Mouse (Mus musculus): ENCODE results near the gene Stat6.

Gene Stat6

DNA sequence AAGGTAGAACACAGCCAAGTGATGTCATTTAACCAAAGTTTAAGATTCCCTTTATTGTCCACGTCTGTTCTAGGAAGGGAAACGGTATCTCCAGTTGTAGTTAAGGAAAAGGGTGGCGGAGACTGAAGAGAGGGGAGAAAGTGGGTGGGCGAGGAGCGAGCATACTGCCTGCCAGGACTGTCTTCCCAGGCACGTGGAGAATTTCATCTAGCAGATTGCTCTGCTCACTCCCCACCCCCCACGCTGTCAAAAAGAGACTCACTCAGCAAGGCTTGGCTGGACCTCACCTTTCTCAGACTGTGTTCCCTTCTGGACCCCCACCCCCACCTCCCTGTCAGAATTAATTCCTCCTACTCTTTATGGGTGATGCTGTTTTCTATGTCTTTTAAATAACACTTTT, 26.4 kb downstream of the Stat6 start:
- in situ Hi-C loops (cut with MboI; ENCODE audit: low sequenced_read_pairs), result no loop called here

DNA sequence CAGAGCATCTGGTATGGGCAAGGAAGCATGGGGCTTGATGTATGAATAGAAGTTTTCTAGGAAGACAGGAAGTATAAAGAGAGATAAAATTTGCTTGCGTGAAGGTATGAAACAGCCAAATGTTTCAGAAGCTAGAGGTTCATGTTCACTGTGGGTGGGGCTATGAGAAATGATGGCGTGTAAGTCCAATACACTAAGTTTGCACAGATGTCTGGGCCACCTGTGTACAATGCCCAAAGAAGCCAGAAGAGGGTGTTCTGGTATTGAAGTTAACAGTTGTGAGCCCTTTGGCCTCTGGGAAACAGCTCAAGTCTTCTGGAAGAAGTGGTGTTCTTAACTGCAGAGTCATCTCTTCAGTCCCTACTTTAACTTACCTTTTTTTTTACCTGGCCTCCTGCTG, 27.4 kb downstream of the Stat6 start:
- in situ Hi-C loops (cut with MboI; ENCODE audit: low sequenced_read_pairs), result no loop called here

DNA sequence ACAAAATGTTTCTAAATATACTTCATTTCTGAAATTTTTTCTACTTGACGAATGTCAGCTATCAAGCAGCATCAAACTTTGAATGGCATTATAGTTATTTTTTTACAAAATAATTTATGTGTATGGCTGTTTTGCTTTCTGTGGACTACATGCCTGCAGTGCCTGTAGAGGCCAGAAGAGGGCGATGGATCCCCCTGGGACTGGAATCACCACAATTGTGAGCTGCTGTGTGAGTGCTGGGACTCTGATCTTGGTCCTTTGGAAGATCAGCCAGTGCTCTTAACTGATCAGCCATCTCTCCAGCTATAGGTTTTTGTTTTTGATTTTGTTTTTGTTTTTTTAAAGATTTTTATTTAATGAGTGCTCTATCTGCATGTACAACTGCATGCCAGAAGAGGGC, 28.5 kb downstream of the Stat6 start:
- in situ Hi-C loops (cut with MboI; ENCODE audit: low sequenced_read_pairs), result no loop called here

DNA sequence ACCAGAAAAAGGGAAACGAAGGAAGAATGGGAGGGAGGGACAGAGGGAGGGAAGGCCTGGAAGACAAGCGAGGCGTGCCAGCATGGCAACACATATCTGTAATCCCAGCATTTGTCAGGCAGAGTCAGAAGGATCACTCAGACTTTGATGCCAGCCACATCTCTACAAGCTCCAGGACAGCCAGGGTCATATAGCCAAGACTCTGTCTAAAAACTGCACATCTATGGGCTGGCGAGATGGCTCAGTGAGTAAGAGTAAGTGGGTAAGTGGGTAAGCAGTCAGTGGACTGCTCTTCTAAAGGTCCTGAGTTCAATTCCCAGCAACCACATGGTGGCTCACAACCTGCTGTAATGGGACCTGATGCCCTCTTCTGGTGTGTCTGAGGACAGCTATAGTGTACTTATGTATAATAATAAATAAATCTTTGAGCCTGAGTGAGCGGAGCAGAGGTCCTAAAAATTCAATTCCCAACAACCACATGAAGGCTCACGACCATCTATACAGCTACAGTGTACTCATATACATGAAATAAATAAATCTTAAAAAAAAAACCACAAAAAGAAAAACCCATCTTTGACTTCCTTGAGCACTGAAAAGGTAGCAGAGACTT, 31.4 kb downstream of the Stat6 start:
- in situ Hi-C loops (cut with MboI; ENCODE audit: low sequenced_read_pairs), result no loop called here

DNA sequence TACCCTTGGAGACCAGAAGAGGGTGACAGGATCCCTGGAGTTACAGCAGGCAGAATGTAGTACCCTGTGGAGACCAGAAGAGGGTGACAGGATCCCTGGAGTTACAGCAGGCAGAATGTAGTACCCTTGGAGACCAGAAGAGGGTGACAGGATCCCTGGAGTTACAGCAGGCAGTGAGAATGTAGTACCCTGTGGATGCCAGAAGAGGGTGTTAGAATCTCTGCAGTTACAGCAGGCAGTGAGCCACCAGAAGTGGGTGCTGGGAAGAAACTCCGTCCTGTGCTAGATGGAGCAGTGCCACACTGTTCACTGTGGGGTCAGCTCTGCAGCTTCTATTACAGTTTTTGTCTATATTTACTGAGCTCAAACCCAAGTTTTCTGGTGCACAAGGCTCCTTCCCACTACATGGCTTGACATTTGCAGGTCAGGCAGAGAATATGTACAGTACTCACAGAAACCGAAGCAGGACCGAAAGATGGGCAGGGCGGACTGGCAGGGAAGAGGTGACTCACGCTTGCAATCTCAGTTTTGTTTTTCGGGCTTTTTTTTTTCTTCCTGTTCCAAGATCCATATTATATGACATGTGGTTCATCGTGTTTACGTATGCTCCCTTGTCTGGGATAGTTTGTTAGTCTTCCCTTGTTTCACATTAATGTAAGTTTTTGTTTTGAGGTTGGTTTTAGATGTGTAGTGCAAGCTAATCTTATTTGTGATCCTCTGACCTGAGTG, 32.2 kb downstream of the Stat6 start:
- in situ Hi-C loops (cut with MboI; ENCODE audit: low sequenced_read_pairs), result no loop called here

DNA sequence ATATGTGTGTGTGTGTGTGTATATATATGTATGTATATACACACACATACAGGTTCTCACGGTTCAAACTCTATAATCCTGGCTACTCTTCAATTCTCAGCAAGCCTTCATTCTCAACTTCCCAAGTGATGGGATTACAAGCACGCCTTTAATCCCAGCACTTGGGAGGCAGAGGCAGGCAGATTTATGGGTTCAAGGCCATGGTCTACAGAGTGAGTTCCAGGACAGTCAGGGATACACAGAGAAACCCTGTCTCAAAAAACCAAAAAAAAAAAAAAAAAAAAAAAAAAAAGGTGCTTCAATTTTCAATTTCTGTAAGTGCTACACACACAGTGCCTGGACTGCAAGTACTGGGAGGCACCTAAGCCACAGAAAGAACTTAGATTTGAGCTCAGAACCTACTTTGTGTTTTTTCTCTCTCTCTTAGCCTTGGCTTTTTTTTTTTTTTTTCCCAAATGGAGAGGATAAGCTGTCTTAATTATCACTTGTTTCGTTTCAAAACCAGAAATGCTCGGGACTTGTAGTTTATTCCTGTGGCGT, 33.1 kb downstream of the Stat6 start:
- in situ Hi-C loops (cut with MboI; ENCODE audit: low sequenced_read_pairs), result no loop called here

DNA sequence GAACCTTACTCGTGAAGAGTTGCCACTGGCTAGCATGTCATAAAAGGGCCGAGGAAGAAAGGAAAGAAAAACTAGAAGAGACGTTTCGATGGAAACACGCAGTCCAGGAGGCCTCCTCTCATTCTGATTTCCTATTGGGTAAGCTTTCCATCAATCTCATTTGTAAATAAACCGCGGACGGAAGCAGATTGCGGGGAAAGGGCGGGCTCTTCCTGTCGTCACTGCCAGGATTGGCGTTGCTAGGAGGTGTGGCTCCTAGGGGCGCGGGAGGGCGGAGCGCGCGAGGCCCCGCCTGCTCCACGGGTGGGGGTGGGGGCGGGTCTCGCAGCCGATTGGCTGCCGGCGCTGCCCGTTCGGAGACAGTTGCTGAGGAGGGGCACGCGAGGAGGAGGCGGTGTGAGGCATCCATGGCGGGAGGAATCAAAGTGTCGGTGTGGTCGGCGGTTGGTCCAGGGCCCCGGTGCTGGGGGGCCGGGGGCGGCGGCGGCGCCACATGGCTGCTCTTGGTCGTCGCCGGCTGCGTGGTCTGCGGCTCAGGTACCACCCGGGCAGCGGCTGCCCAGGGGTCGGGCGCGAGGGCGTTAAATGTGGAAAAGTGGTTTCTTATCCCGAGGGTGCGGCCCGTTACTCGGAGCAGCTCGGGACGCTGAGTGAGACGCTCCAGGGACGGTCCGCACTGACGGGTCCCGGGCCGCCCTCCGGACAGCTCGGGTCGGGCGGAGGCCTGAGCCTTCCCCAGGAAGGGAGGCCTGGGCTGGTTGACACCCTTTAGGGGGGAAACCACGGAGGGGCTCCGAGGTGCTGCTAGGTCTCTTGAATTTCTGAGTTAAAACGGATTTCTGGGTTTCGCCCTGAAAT, 34.1 kb downstream of the Stat6 start:
- in situ Hi-C loops (cut with MboI; ENCODE audit: low sequenced_read_pairs), result no loop called here

DNA sequence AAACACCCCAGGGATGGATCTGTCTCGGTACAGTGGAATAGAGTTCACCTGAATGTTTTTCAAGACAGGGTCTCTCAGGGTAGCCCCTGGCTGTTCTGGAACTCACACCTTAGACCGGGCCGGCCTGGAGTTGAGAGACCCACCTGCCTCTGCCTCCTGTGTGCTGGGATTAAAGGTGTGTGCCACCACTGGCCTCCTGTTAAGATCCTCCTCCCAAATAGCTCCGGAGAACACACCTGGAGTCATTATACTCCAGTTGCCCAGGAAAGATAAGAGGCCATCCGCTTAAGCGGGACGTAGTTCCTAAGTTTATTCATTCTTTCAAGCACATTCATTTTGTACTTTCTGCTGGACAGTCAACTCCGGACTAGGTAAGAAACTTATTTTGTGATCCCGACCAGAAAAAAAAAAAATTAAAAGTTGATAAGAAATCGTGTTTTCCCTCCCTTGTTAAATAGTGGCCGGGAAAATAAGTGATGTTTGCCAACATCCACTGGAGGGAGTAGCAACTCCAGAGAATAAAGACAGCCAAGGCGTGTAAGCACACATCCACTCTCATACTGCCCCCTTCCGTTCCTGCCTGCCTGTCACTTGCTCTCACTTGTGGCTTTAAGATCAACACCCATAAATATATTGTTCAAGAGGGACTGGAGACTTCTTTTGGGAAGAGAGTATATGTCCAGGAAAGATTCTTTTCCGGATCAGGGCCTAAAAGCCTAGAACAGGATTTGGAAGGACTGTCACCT, 35.0 kb downstream of the Stat6 start:
- in situ Hi-C loops (cut with MboI; ENCODE audit: low sequenced_read_pairs), result no loop called here

DNA sequence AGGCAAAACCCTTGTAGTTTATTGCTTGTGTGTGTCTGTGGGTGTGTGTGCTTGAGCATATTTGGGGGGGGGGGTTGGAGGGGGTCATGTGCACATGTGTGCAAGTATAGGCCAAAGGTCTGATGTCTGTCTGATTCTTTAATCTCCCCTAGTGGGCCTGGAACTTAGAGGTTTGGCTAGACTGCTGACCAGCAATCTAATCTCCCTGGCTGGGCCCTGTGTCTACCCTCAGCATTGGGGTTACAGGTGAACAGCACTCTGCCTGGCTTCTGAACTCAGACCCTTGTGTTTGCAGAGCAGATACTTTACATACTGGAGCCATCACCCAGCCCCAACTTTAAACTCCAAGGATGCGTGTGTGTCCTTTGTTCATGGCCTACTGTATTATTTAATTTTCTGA, 36.4 kb downstream of the Stat6 start:
- in situ Hi-C loops (cut with MboI; ENCODE audit: low sequenced_read_pairs), result no loop called here

DNA sequence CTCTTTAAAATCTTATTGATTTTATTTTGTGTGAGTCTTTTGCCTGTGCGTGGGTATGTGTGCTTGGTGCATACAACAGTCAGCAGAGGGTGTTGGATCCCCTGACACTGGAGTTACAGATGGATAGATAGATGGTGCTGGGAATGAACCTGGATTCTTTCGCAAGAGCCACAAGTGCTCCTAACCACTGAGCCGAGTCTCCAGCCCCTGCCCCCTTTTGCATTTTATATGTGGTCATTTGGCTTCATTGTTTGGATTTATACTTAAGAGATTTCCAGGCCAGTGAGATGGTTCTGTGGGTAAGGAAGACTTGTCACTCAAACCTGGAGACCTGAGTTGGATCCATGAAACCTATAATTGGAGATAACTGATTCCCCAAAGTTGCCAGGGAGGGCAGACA, 37.1 kb downstream of the Stat6 start:
- in situ Hi-C loops (cut with MboI; ENCODE audit: low sequenced_read_pairs), result loop anchor here (10.0 kb wide), 1 partner anchor 55 kb away; the partner anchor contains the start of gene Zbtb39

DNA sequence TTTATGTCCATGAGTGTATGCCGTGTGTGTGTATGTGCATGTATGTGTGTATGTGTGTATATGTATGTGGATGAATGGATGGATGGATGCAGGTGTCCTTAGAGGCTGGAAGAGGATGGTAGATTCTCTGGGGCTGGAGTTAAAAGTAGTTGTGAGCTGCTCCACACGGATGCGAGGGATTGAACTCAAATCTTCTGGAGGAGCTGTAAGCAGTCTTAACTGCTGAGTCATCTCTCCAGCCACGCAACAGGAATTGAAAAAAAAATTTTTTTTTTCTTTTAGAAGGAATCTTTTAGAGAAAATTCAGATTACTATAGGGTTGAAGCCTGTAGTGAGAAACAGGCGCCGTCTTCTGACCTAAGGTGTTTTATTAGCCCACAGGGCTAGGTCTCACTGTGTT, 40.1 kb downstream of the Stat6 start:
- in situ Hi-C loops (cut with MboI; ENCODE audit: low sequenced_read_pairs), result loop anchor here (10.0 kb wide), 1 partner anchor 52 kb away; the partner anchor contains the start of gene Zbtb39

DNA sequence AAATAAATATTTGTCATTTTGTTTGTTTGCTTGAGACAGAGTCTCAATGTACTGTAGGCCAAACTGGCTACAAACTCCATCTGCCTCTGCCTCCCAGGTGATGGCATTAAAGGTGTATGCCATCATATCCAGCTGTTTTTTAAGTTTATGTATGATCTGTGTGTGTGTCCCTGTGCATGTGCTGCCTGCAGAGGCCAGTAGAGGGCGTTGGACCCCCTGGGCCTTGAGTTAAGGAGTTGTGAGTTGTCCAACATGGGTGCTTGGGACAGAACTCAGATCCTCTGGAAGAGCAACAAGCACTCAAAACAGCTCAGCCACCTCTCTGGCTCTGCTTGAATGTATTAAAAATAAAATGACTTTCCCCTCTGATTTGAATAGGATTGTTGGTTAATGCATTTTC, 48.3 kb downstream of the Stat6 start:
- in situ Hi-C loops (cut with MboI; ENCODE audit: low sequenced_read_pairs), result no loop called here

DNA sequence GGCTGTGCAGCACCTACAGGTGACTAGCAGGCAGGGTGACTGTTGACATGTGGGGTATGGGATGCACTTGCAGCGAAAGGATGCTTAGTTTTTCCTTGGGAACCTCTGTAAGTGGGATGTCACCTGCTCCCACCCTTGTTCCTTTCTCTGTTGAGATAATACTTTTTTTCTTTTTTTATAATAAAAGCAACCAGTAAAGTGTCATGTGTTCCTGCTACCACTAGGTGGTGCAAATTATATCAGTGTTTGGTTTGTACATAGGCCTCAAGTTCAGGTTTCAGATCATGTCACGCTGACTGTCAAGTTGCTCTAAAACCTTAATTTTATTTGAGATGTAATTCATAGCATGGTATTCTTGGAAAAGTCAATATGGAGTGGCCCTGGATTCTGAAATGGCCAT, 51.9 kb downstream of the Stat6 start:
- in situ Hi-C loops (cut with MboI; ENCODE audit: low sequenced_read_pairs), result no loop called here

DNA sequence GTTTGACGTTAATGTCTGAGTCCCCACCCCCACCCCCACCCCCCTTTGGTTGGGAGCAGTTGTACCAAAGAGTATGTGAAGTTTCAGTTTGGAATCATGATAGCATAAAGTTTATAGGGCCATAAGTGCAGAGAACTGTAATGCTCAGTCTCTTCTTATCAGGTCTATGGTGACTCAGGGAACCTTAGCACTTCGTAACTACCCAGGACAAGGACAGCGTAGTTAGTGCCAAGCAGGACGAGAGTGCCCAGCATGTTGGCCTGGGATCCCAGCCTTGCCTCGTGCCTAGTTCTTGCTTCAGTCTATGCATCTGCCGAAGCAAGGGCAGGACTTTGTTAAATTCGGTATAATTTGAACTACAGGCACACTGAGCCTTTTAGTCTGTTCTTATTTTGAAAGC, 53.0 kb downstream of the Stat6 start:
- in situ Hi-C loops (cut with MboI; ENCODE audit: low sequenced_read_pairs), result no loop called here

DNA sequence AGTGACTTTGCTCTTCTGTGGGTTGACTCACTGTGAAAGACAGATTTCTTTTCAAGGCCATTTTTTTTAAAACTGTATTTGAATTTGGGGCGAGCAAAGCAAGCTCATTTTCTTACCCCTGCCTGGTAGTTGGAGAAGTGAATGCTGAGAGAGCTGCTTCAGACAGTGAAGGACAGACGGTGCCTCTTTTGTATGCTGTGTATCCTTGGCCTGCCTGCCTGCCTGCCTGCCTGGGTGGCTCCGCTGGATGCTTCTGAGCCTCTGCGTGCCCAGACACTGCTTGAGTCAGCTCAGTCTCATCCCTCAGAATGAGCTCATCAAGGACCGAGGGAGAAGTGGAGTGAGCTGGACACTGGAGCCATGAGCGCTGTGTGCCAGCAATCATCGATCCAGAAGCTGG, 56.2 kb downstream of the Stat6 start:
- in situ Hi-C loops (cut with MboI; ENCODE audit: low sequenced_read_pairs), result no loop called here

DNA sequence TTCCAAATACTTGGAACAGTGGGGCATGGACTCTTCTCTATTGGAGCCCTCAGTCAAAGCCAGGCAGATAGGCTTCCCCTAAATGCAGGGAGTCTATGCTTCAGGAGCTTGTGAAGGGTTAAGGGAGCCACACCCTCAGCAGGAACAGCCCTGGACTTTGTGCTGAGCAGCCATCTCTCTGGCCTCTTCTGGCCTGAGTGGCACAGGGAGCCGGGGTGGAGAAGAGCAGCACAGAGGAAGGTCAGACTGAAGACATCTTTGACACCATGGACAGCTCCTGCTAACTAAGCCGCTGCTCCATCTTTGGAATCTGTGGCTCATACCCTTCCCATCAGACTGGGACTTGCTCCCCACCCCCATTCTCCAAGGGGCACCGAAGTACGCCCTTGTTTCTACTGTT, 60.5 kb downstream of the Stat6 start:
- in situ Hi-C loops (cut with MboI; ENCODE audit: low sequenced_read_pairs), result no loop called here

DNA sequence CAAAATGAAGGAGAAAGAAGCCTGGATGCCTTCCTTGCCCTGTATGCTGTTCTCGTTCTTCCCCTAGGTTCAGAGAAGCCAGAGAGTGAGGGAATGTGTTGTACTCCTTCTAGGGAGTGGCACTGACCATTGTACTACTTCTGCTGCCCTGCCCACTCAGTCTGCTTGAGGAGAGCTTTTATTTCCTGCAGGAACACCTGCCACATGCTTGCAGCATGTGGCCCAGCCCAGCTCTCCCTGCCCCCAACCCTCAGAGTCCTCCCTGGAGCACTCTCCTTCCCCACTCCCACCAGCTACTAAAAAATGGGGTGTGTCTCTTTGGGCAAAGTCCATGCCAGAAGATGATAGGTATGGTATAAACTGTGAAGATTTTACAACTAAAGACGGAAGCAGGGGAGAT, 61.5 kb downstream of the Stat6 start:
- in situ Hi-C loops (cut with MboI; ENCODE audit: low sequenced_read_pairs), result no loop called here

DNA sequence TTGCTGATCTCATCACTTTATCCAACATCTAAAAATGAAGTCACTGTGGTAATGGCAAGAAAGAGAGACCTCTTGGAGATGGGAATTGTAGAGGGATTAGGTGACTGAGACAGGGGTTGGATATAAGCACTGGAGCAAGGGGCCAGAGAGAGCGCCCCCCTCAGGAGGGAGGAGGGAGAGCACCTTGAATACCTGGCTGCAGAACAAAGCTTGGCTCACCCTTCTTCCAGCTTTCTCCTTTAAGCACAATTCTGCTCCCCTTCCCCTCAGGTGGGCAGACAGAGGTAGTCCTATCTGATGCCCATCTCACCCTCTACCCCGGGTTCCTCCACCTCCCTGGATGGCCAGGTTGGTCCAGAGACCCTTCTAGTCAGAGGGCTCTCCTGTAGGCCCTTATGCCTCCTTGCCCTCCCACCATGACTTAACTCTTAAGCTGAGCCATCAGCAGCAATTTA, 62.0 kb downstream of the Stat6 start, which contains the start of gene Myo1a:
Gene Myo1a, plus strand, starts transcription at position 405 of the 455 bp plus-strand sequence.
- in situ Hi-C loops (cut with MboI; ENCODE audit: low sequenced_read_pairs), result no loop called here

DNA sequence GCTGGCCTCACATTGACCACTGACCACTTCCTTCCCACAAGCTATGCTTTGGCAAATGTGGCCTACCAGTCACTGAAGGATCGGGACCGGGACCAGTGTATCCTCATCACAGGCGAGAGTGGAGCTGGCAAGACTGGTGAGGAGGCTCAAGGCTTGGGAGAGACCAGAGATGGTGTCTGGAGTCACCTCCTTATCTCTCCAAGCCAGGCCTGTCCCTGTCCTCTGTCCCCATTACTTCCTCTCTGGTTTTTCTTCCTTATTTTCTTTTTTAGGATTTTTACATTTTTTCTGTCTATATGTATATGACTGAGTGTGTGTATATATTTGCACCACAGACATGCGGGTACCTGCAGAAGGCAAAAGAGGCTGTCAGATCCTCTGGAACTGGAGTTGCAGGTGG, 63.0 kb downstream of the Stat6 start:
- in situ Hi-C loops (cut with MboI; ENCODE audit: low sequenced_read_pairs), result no loop called here

DNA sequence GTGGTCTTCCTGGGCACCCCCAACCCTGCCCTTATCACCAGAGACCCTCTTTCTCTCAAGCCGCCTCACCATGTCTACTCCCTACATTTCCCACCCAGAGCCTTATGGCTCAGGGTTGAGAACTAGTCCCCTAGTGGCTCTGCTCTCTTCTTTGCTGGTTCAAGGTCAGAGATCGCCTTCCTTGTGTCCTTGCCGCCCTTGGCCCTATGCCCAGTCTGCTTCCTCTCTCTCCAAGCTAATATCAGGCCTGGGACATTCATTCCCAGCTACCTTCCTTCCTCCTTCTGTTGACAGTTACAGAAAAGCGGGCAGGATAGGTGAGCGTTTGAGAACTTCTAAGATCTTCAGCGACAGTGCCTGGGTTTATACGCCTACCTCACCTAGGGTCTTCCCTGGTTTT, 64.9 kb downstream of the Stat6 start:
- in situ Hi-C loops (cut with MboI; ENCODE audit: low sequenced_read_pairs), result no loop called here
